Comparison of ENCODE assay signal across 23 mouse cellular contexts in genomic region chr5:43980397-43980796, GRCm38 (mm10). TPM values are rescaled to one million over a fixed set of nuclear protein-coding genes. Genes with fewer than 3 reads are reported as not detected.
"Had no signal": no experiment of that assay in that cellular context is flagged by ENCODE, and none has a peak within 500 bp of the region (broad histone marks: within the 10 kb centered on the region; RNA-seq: fewer than 3 reads in every experiment).

No protein-coding gene starts in this region.

- H3K9me3 ChIP-seq: limb, embryonic 12.5 days; liver, embryonic 12.5 days; liver, embryonic 15.5 days; lung, embryonic 15.5 days; midbrain, embryonic 12.5 days; midbrain, embryonic 15.5 days; neural tube, embryonic 12.5 days had no signal

- H3K36me3 ChIP-seq: limb, embryonic 12.5 days; liver, embryonic 12.5 days; liver, embryonic 15.5 days; lung, embryonic 15.5 days; midbrain, embryonic 12.5 days; midbrain, embryonic 15.5 days; neural tube, embryonic 12.5 days had no signal

- H3K27ac ChIP-seq: kidney, postnatal 0 days; layer of hippocampus, adult 2 months; limb, embryonic 12.5 days; liver, embryonic 12.5 days; liver, embryonic 15.5 days; macrophage; midbrain, embryonic 12.5 days; midbrain, embryonic 15.5 days; neural tube, embryonic 12.5 days had no signal

- ATAC-seq: liver, embryonic 12.5 days; midbrain, embryonic 15.5 days had no signal

- H3K4me2 ChIP-seq: limb, embryonic 12.5 days; liver, embryonic 12.5 days; liver, embryonic 15.5 days; midbrain, embryonic 12.5 days; midbrain, embryonic 15.5 days; neural tube, embryonic 12.5 days had no signal

- H3K4me3 ChIP-seq: layer of hippocampus, adult 2 months; limb, embryonic 12.5 days; liver, embryonic 12.5 days; liver, embryonic 15.5 days; midbrain, embryonic 12.5 days; midbrain, embryonic 15.5 days; neural tube, embryonic 12.5 days had no signal

- H3K9ac ChIP-seq: limb, embryonic 12.5 days; liver, embryonic 12.5 days; liver, embryonic 15.5 days; lung, embryonic 15.5 days; midbrain, embryonic 12.5 days; midbrain, embryonic 15.5 days; neural tube, embryonic 12.5 days had no signal

- H3K27me3 ChIP-seq: limb, embryonic 12.5 days; liver, embryonic 12.5 days; liver, embryonic 15.5 days; lung, embryonic 15.5 days; midbrain, embryonic 12.5 days; midbrain, embryonic 15.5 days; neural tube, embryonic 12.5 days had no signal

- DNase-seq: kidney, adult 2 months; kidney, postnatal 25 days; layer of hippocampus, adult 9-11 months; liver; lung, adult 18-20 months; lung, postnatal 14 days; retina, postnatal 1 day; right cerebral cortex, postnatal 25 days; spleen, adult 18-20 months; thymus, adult 18-20 months; thymus, postnatal 4 days had no signal

- H3K4me1 ChIP-seq: liver, embryonic 12.5 days; liver, embryonic 15.5 days; midbrain, embryonic 12.5 days; midbrain, embryonic 15.5 days; neural tube, embryonic 12.5 days had no signal

RNA-seq across cellular contexts. Expression of gene Fgfbp1, which starts 1.2 kb away (rescaled TPM):
- total RNA-seq: megakaryocyte, adult 5-6 weeks; neutrophil, adult 5-6 weeks had no signal
- polyA plus RNA-seq: liver, embryonic 12.5 days; macrophage had no signal
